Mouse (Mus musculus) gastrocnemius, adult 18-20 months (tissue): ENCODE results near the gene Cryab. TPM values are rescaled to one million over a fixed set of nuclear protein-coding genes. Genes with fewer than 3 reads are reported as not detected.

Experiments
- DNase-seq: peaks from one replicate; pipeline ENCODE4 v3.0.0; 2021; ENCODE audit warnings: low spot score
- long read RNA-seq, 2 experiments: library from polyadenylated mRNA; stranded (forward); transcript quantifications; one replicate each; pipeline ENCODE4 v2.0.0; 2021
- total RNA-seq, 2 experiments: library from RNA; stranded (reverse); gene quantifications; 2 replicates each; pipeline ENCODE4 v1.2.3; 2021

The Cryab gene
- 1,000 to 10,000 TPM; 1,743 to 2,314 TPM for total RNA-seq
- long read RNA-seq, experiment 1, transcript Cryab-202 (4 exons, 659 nt): minor isoform, 20 of 287 reads
- long read RNA-seq, experiment 1, transcript Cryab-205 (4 exons, 836 nt): minor isoform, 7 of 287 reads
- long read RNA-seq, experiment 1, transcript Cryab-201 (3 exons, 946 nt): major isoform, 237 of 287 reads
- long read RNA-seq, experiment 1, partial matches to known transcripts: 8 of 287 reads
- long read RNA-seq, experiment 1, other reads (novel, unspliced or antisense): 11 of 287 reads
- long read RNA-seq, experiment 2, transcript Cryab-202 (4 exons, 659 nt): minor isoform, 14 of 263 reads
- long read RNA-seq, experiment 2, transcript Cryab-201 (3 exons, 946 nt): major isoform, 222 of 263 reads
- long read RNA-seq, experiment 2, transcript Cryab-205 (4 exons, 836 nt): minor isoform, 7 of 263 reads
- long read RNA-seq, experiment 2, partial matches to known transcripts: 8 of 263 reads
- long read RNA-seq, experiment 2, other reads (novel, unspliced or antisense): 10 of 263 reads

DNA sequence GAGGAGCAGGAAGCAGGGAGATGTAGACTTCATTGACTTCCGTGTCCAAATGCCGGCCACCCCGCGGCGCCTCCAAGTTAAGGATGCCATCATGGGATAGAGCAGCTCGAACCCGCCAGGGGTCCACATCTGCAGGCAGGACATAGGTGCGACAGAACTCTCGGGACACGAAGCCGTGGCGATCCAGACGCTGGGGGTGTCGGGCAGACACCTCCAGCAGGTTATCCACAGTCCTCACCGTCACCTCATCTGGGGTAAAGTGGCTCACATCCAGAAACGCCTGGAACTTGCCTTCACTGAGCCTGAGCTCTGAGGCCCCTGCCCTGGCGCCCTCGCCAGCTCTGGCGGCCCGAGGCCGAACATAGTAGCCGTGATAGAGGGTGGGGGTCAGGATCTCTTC is at the start of gene Cryab:
Gene Cryab (plus strand): TSS at position 3 of the 400 bp plus-strand sequence.
- DNase-seq: peak; percentile 24

GRCm38 (mm10) chr9:50704907-50705306 is 46.2 kb upstream of the Cryab start:
- no peak for DNase-seq

- peak; percentile 25 for DNase-seq
Measured at GRCm38 (mm10) chr9:50709108-50709507, 42.0 kb upstream of the Cryab start.

- DNase-seq: no peak
Measured at GRCm38 (mm10) chr9:50711337-50711736, 39.8 kb upstream of the Cryab start.

- DNase-seq: no peak
Measured at GRCm38 (mm10) chr9:50714188-50714587, 36.9 kb upstream of the Cryab start.

DNA sequence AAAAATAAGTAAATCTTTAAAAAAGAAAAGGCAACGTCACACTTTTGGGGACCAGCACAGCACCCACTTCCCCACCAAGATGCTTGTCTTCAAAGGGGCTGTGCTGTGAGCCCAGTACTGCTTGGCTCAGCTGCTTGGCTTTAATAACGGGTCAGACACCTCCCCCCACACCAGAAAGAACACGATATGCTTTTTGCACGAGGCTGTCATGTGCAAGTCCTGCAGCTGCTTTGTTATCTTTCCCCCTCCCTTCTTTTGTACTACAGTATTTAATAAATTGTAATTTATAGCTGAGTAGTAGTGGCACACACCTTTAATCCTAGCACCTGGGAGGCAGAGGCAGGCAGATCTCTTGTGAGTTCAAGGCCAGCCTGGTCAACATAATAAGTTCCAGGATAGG is 32.2 kb upstream of the Cryab start:
- no peak for DNase-seq

DNA sequence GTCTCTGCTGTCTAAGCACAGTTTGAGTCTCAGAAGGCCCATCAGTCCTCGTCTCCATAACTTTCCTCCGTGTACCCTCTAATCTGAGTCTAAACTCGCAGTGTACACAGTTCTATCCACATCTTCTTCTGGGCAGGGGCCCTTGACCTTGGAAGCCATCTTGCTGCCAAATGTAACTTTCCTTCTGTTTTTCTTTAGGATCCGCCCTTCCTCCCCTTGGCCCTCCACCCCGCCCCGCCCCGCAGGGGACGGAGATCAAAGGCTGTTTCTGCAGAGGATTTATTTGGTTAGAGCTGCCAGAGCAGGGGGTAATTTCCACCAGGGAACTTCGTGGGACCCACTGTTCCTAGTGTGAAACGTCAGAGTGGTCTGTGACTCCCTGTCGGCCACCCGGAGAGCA is 30.1 kb upstream of the Cryab start:
- DNase-seq: no peak

GRCm38 (mm10) chr9:50722451-50722911 is 28.6 kb upstream of the Cryab start:
- no peak for DNase-seq

- peak; percentile 74 for DNase-seq
Measured at GRCm38 (mm10) chr9:50723406-50723805, 27.7 kb upstream of the Cryab start.

- no peak for DNase-seq
Measured at GRCm38 (mm10) chr9:50724147-50724546, 27.0 kb upstream of the Cryab start.

GRCm38 (mm10) chr9:50724661-50725330 is 26.3 kb upstream of the Cryab start:
- no peak for DNase-seq

- no peak for DNase-seq
Measured at GRCm38 (mm10) chr9:50725921-50726590, 25.1 kb upstream of the Cryab start.

DNA sequence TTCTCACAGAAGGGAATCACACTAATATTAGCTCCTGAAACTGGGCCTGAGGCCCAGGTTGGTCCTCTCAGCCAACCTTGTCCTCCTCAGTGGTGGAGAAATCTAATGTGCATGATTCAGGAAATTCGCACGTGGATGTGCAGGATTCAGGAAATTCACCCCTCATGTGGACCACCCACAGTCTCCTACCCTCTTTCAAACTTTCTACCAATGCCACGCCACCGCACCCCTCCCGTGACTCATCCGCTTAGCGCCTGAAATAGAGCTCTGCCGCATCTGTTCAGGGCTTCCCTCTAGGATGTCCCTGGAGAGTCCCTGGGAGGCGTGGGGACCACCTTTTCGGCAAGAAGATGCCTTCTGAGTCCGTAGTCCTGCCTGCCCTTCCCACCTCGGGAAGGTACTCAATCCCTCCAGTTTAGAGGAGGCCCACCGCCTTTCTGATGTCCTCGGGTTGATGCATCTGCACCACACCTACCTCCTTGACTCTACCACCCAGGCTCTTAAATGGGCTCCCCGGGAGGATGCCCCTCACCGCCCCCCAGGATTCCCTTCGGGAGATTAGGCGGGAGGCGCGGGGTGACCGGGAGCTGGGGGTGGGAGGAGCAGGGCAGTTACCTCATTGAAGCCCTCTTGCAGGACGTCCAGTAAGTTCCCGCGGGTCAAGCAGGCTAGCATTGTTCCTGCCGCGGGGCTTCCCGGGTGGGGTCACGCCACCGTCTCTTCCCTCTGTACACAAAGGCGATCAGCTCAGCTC is 23.8 kb upstream of the Cryab start:
- peak; percentile 28 for DNase-seq

DNA sequence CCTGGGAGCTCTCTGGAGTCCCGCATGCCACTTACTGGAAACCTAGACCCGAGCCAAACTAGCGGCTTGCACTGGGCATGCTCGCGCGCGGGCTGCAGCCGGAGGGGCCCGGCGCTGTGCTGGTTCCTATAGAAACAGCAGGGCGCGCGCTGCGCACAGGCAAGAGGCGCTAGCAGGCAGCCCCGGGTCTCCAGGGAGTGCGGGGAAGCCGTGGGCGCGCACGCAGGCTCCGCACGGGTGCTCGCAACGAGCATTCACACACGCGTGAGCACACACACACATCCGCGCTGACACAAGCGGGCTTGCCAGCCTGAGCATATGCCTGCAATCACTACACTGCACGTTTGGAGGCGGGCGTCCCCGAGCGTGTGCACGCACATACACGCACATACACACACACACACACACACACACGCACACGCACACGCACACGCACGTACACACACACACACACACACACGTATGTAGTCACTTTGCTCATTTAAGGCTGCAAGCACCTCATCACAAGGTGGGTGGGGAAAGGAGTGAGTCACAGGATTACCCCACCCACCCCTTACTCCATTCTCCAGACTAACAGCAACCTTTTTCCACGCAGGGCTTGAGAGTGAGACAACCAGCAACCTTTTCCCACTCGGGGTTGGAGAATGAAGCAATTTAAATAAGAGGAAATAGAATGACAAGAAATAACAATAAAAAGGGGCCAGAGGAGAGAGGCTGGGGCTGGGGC is 23.0 kb upstream of the Cryab start:
- peak; percentile 42 for DNase-seq

DNA sequence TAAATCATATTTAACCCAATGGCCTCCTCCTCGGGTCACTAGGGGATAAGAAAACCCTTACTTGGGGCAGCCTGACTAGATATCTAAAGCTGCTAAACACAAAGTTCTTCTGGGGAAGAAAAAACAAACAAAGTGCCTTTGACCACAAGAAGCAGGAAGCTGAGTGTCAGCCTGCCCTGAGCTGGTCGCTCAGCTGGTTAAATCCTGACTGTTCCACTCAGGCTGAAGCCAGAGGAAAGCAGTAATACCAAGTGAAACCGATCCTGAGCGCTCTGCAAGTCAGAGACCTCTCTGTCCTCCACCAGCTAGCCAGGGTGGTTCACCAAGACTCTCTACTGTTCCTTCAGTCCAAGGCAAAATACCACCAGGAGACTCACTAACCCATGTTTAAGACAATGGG is 21.5 kb upstream of the Cryab start:
- DNase-seq: no peak

DNA sequence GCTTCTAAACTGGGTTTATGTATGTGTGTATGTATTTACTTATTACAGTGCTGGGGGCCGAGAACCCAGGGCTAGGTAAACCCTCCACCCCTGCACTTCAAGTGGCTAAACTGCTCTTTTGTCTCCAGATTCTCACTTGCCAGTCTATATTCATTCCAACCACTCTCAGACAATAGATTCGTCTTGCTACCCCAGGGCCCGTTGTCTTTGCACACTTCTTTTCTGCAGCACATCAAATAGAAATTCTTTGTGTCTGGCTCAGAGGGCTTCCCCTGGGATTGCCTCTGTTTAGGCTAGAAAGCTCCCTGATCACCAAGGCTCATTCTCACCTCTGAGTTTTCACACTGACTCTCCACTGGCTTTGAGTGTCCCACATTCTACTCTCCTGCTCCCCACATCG is 18.6 kb upstream of the Cryab start:
- DNase-seq: no peak

GRCm38 (mm10) chr9:50734989-50735388 is 16.1 kb upstream of the Cryab start:
- DNase-seq: peak; percentile 71

DNA sequence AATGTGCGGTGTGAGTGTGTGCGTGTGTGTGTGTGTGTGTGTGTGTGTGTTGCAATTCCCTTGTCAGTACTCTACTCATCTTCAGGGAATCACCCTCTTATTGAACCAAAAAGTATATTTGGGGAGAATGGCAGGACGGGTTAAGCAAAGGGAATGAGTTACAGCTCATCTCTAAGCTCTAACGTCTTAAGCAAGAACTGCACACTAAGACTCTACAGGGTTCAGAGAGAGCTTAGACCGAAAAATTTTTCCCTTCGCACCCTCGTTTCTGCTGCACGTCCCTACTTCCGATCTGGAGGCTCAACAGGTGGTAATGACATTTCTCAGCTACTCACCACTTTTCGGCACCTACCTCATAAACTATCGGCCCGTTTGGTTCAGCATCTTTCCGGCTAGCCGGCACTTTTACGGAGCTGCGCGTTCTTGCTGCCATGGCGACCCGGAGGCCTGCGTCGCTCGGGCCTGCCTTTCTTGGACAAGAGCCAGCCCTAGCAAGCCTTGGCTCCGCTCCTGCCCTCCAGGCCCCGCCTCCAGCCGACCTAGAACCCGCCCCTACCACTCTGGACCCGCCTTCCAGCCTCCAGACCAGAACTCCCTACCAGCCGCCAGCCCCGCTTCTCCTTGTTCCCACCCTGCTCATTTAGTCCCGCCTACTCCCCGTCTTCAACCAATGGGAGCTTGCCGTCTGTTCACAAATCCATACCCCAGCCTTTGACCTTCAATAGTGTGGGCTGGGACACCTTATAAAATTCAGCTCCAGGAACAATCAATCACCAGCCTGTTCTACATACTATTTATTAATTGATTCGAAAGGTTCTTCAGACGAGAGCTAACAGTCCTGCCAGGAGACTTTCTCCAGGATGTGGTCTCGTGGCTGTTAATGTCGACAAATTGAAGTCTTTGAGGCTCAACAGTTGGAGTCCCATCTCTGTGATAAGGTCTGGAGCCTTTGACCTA is 11.9 kb upstream of the Cryab start, which contains the start of gene Dixdc1:
Gene Dixdc1 (minus strand): TSS at position 604 of the 957 bp plus-strand sequence.
- peak; percentile 96 for DNase-seq
